Mouse (Mus musculus) hindbrain, embryonic 15.5 days (tissue): ENCODE measurements around the gene Lamp1. TPM values are rescaled to one million over a fixed set of nuclear protein-coding genes. Genes with fewer than 3 reads are reported as not detected.

Experiments used
- ATAC-seq: fragments of 200-750 bp; cut with Nextera tagmentation; 2 replicates; pipeline ENCODE4 v1.8.0; 2017; ENCODE audit warnings: low read depth, moderate number of reproducible peaks, moderate TSS enrichment; ENCODE audit not compliant: low FRiP score
- H3K27ac ChIP-seq: fragments of 300-500 bp; sonication (generic); replicated peaks from 2 replicates; pipeline ENCODE4 v1.5.1; 2015; ENCODE audit warnings: mild to moderate bottlenecking, inconsistent platforms
- H3K27me3 ChIP-seq: fragments of 300-500 bp; sonication (generic); 2 replicates; pipeline ENCODE4 v1.6.1; 2015; ENCODE audit warnings: control low read depth, inconsistent platforms
- H3K36me3 ChIP-seq: fragments of 300-500 bp; sonication (generic); 2 replicates; pipeline ENCODE4 v1.6.1; 2015; ENCODE audit warnings: control low read depth, inconsistent platforms
- H3K4me1 ChIP-seq: fragments of 300-500 bp; sonication (generic); replicated peaks from 2 replicates; pipeline ENCODE4 v1.6.1; 2015; ENCODE audit warnings: control low read depth, inconsistent platforms
- H3K4me2 ChIP-seq: fragments of 300-500 bp; sonication (generic); 2 replicates; pipeline ENCODE4 v1.6.1; 2015; ENCODE audit warnings: moderate library complexity, mild to moderate bottlenecking, inconsistent platforms
- H3K4me3 ChIP-seq: fragments of 300-500 bp; sonication (generic); 2 replicates; pipeline ENCODE4 v1.5.1; 2015; ENCODE audit warnings: mild to moderate bottlenecking, inconsistent platforms
- H3K9ac ChIP-seq: fragments of 300-500 bp; sonication (generic); 2 replicates; pipeline ENCODE4 v1.6.1; 2015; ENCODE audit warnings: inconsistent platforms
- H3K9me3 ChIP-seq: fragments of 300-500 bp; sonication (generic); 2 replicates; pipeline ENCODE4 v1.6.1; 2016; ENCODE audit warnings: control low read depth, inconsistent platforms
- WGBS: fragments of 180-500 bp; shearing (Covaris S2); methylation state at CpG from one replicate; pipeline ENCODE4 v1.1.7; 2015; 5-methylcytosine and 5-hydroxymethylcytosine counted together
- polyA plus RNA-seq: library from polyadenylated mRNA; unstranded; fragments of >200 nt; fragmentation: Nextera tagmentation; extraction: Ambion mirVana; gene quantifications from 2 replicates; pipeline ENCODE4 v1.2.1, GENCODE M21; 2015

Gene Lamp1
- polyA plus RNA-seq, 1 experiment from 2014 or later, result 317 TPM

DNA sequence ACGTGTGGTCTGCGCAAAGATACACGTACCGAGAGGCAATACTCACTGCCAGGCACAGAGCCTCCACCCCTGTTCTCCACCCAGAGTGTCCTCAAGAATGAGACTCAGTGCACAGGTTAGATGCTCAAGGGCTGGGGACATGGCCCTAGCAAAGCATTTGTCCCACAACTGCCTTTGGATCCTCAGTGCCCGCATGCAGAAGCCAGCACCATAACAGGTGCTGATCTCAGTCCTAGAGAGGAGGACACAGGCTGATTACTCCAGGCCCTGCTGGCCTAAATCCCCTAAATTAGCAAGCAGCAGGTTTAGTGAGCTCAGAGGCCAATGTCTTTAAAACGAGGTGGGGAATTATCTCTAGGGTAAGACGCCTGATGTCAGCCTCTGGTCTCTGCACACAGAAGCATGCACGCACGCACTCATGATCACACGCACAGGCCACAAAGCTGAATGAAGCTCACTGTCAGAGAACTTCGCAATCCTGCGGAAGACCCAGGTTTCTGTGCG lies 29.1 kb downstream of the Lamp1 start:
- no peak overlapping the region for H3K4me2 ChIP-seq
- H3K9ac ChIP-seq, result no peak overlapping the region
- no peak overlapping the region for H3K4me3 ChIP-seq
- H3K9me3 ChIP-seq, result no peaks in the 10 kb centered on the region
- WGBS, result 91% methylated on average over 13 of the region's 13 CpGs
- H3K4me1 ChIP-seq, result no peaks in the 10 kb centered on the region
- H3K27ac ChIP-seq, result no peak overlapping the region
- ATAC-seq, result no peak
- no peaks in the 10 kb centered on the region for H3K36me3 ChIP-seq
- H3K27me3 ChIP-seq, result no peaks in the 10 kb centered on the region

DNA sequence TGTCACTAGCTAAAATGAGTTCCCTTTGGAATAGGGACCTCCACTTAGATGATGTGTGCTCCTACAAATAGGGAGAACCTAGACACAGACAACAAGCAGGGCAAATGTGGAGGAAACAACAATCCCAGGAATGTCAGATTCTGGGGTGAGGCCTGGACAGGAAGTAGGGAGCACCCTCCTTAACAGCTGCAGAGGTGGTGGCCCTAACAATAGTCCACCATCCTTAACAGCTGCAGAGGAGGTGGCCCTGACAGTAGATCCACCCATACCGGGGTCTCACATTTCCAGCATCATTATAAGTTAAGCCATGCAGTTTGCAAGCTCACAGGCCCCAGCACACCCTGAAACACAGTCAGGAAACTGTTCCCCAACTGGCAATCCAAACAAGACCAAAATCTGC lies 29.9 kb downstream of the Lamp1 start:
- no peak overlapping the region for H3K9ac ChIP-seq
- no peaks in the 10 kb centered on the region for H3K36me3 ChIP-seq
- no peaks in the 10 kb centered on the region for H3K9me3 ChIP-seq
- H3K4me2 ChIP-seq, result no peak overlapping the region
- H3K4me3 ChIP-seq, result no peak overlapping the region
- no peaks in the 10 kb centered on the region for H3K27me3 ChIP-seq
- WGBS, result 94% methylated on average over 1 of the region's 1 CpGs
- no peaks in the 10 kb centered on the region for H3K4me1 ChIP-seq
- H3K27ac ChIP-seq, result no peak overlapping the region
- no peak for ATAC-seq

DNA sequence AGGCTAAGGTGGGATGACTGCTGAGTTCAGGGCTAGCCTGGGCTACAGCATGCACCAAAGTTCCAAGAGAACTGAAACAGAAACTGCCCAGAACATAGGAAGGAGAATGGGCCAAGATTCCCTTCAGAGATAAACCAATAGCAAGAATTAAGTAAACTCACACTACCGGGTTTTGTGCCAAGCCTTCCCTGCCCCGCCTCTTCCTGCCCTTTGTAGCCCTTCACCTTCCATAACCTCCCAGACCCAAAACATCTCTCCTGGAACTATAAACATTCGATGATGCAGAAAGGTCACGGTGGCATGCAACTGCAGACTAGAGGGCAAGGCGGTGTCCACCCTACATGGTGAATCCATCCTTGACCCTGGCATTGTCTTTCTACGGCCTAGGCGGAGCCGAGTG lies 31.3 kb downstream of the Lamp1 start:
- Histone ChIP-seq H3K9me3 (no peaks in the 10 kb centered on the region), H3K27ac (no peak overlapping the region)

DNA sequence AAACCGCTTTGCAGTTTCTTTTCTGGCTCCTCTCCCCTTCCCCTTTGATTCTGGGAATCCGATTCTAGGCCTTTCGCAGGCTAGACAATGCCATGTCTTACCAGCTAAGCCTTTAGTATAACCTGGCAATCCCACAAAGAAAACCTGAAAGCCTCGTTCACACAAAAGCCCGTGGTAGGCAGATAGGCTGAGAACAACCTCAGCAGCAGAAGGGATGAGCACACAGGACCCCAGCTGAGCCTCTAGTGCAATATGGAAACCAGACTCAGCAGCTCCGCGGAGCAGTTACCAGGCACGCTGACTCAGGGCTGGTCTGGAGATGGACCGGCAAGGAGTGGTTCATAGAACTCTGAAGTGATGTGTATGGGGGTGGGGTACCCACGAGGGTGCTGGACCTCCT lies 35.9 kb downstream of the Lamp1 start:
- Histone ChIP-seq H3K27ac (no peak overlapping the region; the same call in 1 of the 2 replicates), H3K9me3 (no peaks in the 10 kb centered on the region), H3K4me3 (no peak overlapping the region), H3K36me3 (no peaks in the 10 kb centered on the region), H3K4me2 (0 out of 2 replicates have a peak overlapping the region, but pooled peaks have one; percentile 15), H3K4me1 (peaks cover 3% of the 10 kb centered on the region; the same call in 1 of the 2 replicates), H3K9ac (no peak overlapping the region), H3K27me3 (no peaks in the 10 kb centered on the region)
- no peak for ATAC-seq
- 35% methylated on average over 10 of the region's 10 CpGs for WGBS

More for the DNA sequence above, 31.3 kb downstream of the Lamp1 start:
- Histone ChIP-seq H3K36me3 (no peaks in the 10 kb centered on the region), H3K9ac (no peak overlapping the region), H3K4me3 (no peak overlapping the region), H3K4me2 (no peak overlapping the region), H3K4me1 (no peaks in the 10 kb centered on the region), H3K27me3 (no peaks in the 10 kb centered on the region)
- no peak for ATAC-seq
- 93% methylated on average over 8 of the region's 8 CpGs for WGBS

DNA sequence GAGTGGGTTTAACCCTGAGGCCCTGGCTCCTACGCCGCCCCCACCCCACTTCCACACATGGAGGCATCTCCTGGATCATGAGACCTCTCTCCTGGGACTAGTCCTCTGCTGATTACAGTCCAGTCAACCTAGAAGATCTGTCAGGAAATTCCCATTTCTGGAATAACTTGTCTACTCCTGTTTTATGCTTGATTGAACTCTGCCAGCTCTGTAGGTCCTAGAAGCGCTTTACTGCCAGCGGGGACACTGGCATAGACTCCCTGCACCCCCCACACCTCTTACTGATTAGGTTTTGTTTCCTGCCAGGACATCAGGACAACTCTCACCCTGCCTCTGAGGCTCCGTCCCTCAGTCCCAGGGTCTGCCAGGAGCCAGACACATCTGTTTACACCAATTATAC lies 38.5 kb downstream of the Lamp1 start:
- WGBS, result 89% methylated on average over 5 of the region's 5 CpGs
- Histone ChIP-seq H3K4me1 (peaks cover 12% of the 10 kb centered on the region), H3K27me3 (peaks cover 16% of the 10 kb centered on the region), H3K36me3 (no peaks in the 10 kb centered on the region), H3K9me3 (no peaks in the 10 kb centered on the region), H3K4me2 (no peak overlapping the region), H3K9ac (no peak overlapping the region), H3K4me3 (no peak overlapping the region), H3K27ac (no peak overlapping the region)
- ATAC-seq, result no peak

DNA sequence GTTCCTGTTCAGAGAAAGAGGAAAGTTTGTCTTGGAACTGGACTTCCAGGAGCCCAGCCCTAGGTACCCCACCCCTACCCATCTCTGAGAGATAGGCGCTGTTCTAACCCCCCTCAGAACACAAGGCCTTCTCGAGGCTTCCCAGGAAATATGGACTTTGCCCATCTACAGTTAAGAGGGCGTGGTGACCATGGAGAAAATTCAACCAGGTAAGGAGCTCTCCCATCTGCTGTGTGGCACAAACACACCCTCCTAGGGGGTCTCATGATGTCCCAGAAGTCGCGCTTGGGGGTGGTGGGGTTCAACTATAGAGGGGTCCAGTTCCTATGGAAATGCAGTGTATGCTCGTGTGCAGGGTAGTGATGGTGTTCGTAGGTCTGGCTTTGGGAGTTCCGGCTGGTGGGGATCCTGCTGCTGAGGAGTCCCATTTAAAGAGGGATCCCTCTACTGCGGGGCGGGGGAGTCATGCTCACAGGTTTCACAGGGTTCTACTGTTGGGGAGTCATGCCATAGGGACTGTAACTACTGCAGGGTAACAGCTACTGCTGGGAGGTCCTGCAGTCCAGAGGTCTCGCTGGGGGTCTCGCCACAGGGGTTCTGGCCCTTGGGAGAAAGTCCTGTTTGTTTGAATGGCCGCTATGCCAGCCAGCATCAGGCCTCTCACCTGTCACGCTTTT lies 40.6 kb downstream of the Lamp1 start:
- 29% methylated on average over 14 of the region's 14 CpGs for WGBS
- H3K9me3 ChIP-seq, result no peaks in the 10 kb centered on the region
- peak overlapping the region; percentile 87 for H3K4me3 ChIP-seq
- peak; percentile 12; the same call in 1 of the 2 replicates for ATAC-seq
- no peak overlapping the region for H3K27ac ChIP-seq
- no peaks in the 10 kb centered on the region for H3K36me3 ChIP-seq
- H3K9ac ChIP-seq, result no peak overlapping the region
- peaks cover 26% of the 10 kb centered on the region for H3K27me3 ChIP-seq
- peaks cover 12% of the 10 kb centered on the region for H3K4me1 ChIP-seq
- H3K4me2 ChIP-seq, result peak overlapping the region; percentile 94

DNA sequence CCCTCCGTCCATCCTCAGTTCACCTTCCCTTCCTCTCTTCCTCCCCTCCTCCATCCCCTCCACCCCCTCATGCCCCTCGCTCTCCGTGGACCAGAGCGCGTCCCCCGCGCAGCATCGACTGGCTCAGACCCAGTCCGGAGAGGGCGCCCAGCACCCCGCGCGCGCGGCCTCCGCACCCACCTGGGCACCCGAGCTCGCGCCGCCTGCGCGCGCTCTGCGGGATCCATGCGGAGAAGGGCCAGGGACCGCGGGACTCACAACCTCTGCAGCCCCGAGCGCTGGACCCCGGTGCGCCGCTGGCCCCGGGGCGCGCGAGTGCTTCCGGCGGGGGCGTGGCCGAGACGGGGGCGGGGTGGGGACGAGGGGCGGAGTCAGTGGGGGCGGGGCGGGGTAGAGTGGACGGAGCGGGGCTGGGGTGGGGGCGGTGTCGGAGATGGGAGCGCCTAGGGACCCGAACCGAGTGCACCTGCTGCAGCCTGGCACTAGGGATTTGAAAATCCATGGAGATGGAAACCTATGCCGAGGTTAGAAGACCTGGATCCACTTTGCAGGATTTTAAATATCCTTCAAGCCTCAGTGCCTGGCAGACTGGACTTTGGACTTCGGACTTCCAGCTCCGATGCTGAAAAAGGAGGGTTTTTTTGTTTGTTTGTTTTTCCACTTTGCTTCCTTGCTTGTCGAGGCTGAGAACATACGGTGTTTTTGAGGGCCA lies 41.5 kb downstream of the Lamp1 start, which contains the start of gene Grtp1:
TSS of gene Grtp1 (minus strand) at position 320 of the 712 bp plus-strand sequence.
- H3K9me3 ChIP-seq, result no peaks in the 10 kb centered on the region
- H3K27me3 ChIP-seq, result peaks cover 26% of the 10 kb centered on the region
- H3K4me2 ChIP-seq, result peak within 1 kb of the TSS; percentile 94
- no peaks in the 10 kb centered on the region for H3K36me3 ChIP-seq
- H3K9ac ChIP-seq, result peak within 1 kb of the TSS; percentile 63
- H3K4me3 ChIP-seq, result peak within 1 kb of the TSS; percentile 87
- H3K4me1 ChIP-seq, result peaks cover 12% of the 10 kb centered on the region
- 2% methylated on average over 53 of the region's 58 CpGs for WGBS
- no peak within 1 kb of the TSS for H3K27ac ChIP-seq
- ATAC-seq, result peak; percentile 66; the same call in 1 of the 2 replicates

DNA sequence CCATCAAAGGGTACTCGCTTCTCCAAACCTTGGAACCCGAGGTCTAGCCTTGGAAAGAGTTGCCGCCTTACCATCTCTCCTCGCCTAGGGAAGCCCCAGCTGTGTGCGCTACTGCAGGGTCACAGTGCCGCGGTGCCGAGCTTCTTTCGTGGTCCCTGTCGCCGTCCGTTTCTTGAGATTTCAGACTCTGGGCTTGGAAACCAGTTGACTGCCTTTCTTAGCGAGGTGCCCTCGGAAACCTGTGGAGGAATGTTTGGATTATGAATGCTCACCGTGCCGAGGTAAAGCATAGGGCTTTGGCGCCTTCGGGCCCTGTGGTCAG lies 42.0 kb downstream of the Lamp1 start:
- Histone ChIP-seq H3K9ac (peak overlapping the region; percentile 63; the same call in 1 of the 2 replicates), H3K27me3 (peaks cover 26% of the 10 kb centered on the region), H3K36me3 (no peaks in the 10 kb centered on the region), H3K27ac (no peak overlapping the region), H3K9me3 (no peaks in the 10 kb centered on the region), H3K4me2 (peak overlapping the region; percentile 94), H3K4me1 (peaks cover 12% of the 10 kb centered on the region), H3K4me3 (peak overlapping the region; percentile 87)
- WGBS, result 2% methylated on average over 18 of the region's 18 CpGs
- ATAC-seq, result no peak

DNA sequence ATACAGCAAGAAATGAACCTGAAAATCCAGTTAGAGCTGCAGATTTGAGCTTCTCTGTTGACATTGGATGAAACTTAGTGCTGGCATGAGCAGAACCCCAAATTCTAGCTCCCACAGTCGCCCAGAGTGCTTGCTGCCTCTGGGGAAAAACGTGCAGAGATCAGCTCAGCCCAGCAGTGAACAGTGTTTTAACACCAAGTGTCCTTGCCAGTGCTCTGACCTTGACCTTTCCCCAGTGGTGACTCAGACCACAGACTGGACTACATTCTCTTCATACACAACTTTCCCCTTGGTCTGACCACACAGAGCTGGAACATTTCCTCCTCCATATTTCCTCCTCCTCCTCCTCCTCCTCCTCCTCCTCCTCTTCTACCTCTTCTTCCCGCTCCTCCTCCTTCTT lies 43.1 kb downstream of the Lamp1 start:
- ATAC-seq, result no peak
- H3K4me2 ChIP-seq, result no peak overlapping the region
- no peaks in the 10 kb centered on the region for H3K36me3 ChIP-seq
- 50% methylated on average over 3 of the region's 3 CpGs for WGBS
- H3K9ac ChIP-seq, result no peak overlapping the region
- peaks cover 12% of the 10 kb centered on the region for H3K4me1 ChIP-seq
- peaks cover 26% of the 10 kb centered on the region for H3K27me3 ChIP-seq
- no peak overlapping the region for H3K4me3 ChIP-seq
- H3K27ac ChIP-seq, result no peak overlapping the region
- H3K9me3 ChIP-seq, result no peaks in the 10 kb centered on the region

DNA sequence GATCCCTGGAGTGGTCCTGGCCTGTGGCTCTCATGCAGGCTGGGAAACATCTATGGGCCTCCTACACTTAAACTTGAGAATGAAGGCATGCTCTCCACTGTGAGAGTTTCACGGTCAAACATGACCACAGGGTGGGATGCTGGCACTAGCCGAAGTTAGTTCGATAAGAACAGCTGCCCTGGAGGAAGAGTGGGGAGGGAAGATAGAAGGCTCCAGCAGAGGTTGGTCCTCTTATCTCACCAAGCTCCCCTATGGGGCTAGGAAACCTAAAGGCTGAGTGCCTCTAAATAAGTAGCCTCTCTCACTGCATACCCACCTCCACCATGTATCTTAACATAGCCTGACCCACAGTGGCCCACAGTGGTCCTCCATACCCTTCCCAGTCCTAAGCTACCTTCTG lies 43.8 kb downstream of the Lamp1 start:
- H3K4me2 ChIP-seq, result no peak overlapping the region
- no peaks in the 10 kb centered on the region for H3K36me3 ChIP-seq
- peaks cover 26% of the 10 kb centered on the region for H3K27me3 ChIP-seq
- ATAC-seq, result no peak
- peaks cover 12% of the 10 kb centered on the region for H3K4me1 ChIP-seq
- no peaks in the 10 kb centered on the region for H3K9me3 ChIP-seq
- WGBS, result 87% methylated on average over 3 of the region's 3 CpGs
- no peak overlapping the region for H3K27ac ChIP-seq
- H3K9ac ChIP-seq, result no peak overlapping the region
- no peak overlapping the region for H3K4me3 ChIP-seq

DNA sequence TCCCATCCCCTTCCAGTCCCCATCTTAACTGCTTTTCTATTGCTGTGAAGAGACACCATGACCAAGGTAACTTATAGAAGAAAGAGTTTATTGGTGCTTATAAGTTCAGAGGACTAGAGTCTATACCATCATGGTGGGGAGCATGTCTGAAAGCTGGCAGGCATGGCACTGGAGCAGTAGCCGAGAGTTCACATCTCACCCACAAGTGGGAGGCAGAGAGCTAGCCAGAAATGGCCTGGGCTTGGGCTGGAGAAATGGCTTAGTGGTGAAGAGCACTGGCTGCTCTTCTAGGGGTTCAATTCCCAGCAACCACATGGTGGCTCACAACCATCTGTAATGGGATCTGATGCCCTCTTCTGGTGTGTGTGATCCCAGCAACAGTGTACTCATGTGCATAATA lies 44.5 kb downstream of the Lamp1 start:
- Histone ChIP-seq H3K36me3 (no peaks in the 10 kb centered on the region), H3K9me3 (no peaks in the 10 kb centered on the region), H3K4me3 (no peak overlapping the region), H3K4me2 (no peak overlapping the region), H3K9ac (no peak overlapping the region), H3K4me1 (peaks cover 12% of the 10 kb centered on the region), H3K27ac (no peak overlapping the region), H3K27me3 (peaks cover 26% of the 10 kb centered on the region)
- 58% methylated on average over 1 of the region's 1 CpGs for WGBS
- no peak for ATAC-seq

DNA sequence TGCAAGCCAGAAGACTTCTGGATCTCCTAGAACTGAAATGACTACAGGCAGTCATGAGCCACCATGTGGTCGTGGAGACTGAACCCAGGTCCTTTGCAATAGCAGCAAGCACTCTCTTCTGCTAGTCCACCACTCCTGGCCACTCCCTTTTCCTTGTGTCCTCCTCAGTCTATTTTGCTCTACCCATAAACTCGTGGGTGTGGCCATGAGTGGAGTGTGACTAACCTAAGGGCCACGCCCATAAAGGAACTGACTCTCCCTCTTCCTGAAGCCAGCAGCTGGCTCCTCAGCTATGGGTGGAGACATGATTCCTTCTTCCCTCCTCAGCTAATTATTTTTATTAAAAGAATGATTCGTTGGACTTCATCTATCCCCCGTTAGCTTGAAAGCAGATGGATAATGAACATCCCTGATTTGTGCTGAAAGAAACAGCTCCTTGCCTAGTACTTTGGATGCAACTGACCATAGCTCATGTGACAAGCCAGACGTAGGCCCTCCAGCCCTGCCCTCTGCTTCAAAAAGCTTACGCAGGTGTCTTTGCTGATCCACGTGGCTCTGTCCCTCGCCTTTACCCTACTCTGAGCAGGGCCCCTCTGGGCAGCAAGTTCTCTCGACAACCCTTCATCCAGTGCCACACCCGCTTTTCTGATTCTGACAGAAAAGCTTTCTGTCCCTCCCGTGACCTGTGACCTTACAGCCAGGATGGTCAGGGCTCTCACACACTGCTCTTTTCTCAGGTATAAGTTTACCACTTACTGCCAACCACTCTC lies 45.6 kb downstream of the Lamp1 start:
- Histone ChIP-seq H3K9ac (no peak overlapping the region), H3K27ac (no peak overlapping the region), H3K27me3 (peaks cover 26% of the 10 kb centered on the region), H3K36me3 (no peaks in the 10 kb centered on the region), H3K9me3 (no peaks in the 10 kb centered on the region), H3K4me2 (no peak overlapping the region), H3K4me3 (no peak overlapping the region), H3K4me1 (peaks cover 11% of the 10 kb centered on the region)
- ATAC-seq, result no peak
- WGBS, result 75% methylated on average over 12 of the region's 12 CpGs
